Mouse (Mus musculus) testis, adult 2 months (tissue): Measurements from ENCODE around the gene E2f6.

Source experiments
- CTCF ChIP-seq: fragments of 200-500 bp; IDR thresholded peaks from 2 replicates; pipeline ENCODE4 v1.5.1; 2012; ENCODE audit warnings: low read depth, mild to moderate bottlenecking, inconsistent platforms, low read length, moderate library complexity; ENCODE audit not compliant: control insufficient read depth, insufficient read depth, insufficient replicate concordance
- POLR2A ChIP-seq: fragments of 200-500 bp; IDR thresholded peaks from 2 replicates; pipeline ENCODE4 v1.6.1; 2012; ENCODE audit warnings: low read depth, mild to moderate bottlenecking, inconsistent platforms, low read length, moderate library complexity; ENCODE audit not compliant: control insufficient read depth

DNA sequence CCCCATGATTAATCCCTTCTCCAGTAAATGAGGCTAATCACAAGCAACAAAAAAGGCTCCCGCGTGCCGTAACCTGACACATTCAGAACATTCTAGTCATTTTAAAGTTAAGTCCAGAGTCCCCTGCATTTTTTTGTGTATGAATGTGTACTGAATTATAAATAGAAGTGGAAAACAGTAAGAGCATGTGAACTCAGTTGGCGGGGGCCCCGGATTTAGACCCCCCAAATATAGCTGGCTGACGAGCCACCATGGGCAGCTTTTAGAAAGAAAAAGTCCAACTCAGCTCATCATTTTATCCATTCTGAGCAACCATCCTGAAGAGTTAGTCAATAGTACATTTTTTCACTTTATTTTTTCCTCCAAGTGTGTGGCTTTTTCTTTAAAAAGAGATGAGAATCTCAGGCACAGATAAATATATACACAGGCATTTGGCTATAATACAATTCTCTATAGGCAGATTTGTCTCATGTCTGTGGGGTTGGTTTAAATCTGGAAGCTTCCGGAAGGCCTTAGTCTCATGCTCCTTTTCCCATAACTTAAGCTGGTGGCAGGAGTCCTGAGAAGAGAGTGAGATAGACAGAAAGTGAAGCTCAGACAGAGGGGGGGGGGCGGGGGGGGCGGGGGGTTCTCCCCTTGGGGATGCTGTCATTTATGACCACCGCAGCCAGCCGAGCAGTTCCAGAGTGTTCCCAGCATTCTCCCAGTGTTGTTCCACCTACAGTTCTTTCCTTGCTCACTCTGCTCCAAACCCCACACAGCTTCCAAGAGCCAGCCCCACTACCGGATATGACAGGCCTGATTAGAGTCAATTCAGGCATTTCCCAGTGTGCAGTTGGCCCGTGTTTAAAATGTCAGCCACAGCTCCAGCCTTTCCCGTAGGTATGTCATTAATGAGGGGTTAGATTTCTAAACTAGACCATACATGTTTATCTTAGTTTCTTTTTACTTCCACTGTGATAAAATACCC, 34.1 kb downstream of the E2f6 start:
- TF ChIP-seq CTCF (no peak), POLR2A (no peak)
